Mouse (Mus musculus) heart, embryonic 16.5 days (tissue): ENCODE measurements at regions not wholly inside any gene's neighbourhood (a gene's known extent, or its start where the extent isn't known, plus 50 kb on each side); places are given as distances from the start of the nearest gene placed in this dataset.

ENCODE experiments used
- ATAC-seq: fragments of 200-750 bp; cut with Nextera tagmentation; replicated peaks from 2 replicates; pipeline ENCODE4 v1.8.0; 2017; ENCODE audit warnings: moderate number of reproducible peaks; ENCODE audit not compliant: insufficient read depth, low FRiP score; ENCODE audit errors: extremely low read depth
- H3K27ac ChIP-seq: fragments of 300-500 bp; sonication (generic); 2 replicates; pipeline ENCODE4 v1.5.1; 2014; ENCODE audit warnings: mild to moderate bottlenecking, low read length, control low read depth, moderate library complexity
- H3K27me3 ChIP-seq: fragments of 300-500 bp; sonication (generic); 2 replicates; pipeline ENCODE4 v1.6.1; 2014; ENCODE audit warnings: low read length, mixed read lengths; ENCODE audit not compliant: control insufficient read depth, insufficient read depth
- H3K36me3 ChIP-seq: fragments of 300-500 bp; sonication (generic); 2 replicates; pipeline ENCODE4 v1.6.1; 2014; ENCODE audit not compliant: control insufficient read depth, insufficient read depth
- H3K4me1 ChIP-seq: fragments of 300-500 bp; sonication (generic); 2 replicates; pipeline ENCODE4 v1.6.1; 2014; ENCODE audit warnings: low read length, mixed read lengths; ENCODE audit not compliant: control insufficient read depth, insufficient read depth
- H3K4me2 ChIP-seq: fragments of 300-500 bp; sonication (generic); 2 replicates; pipeline ENCODE4 v1.6.1; 2014; ENCODE audit warnings: low read depth, mild to moderate bottlenecking, control low read depth, low read length
- H3K4me3 ChIP-seq: fragments of 300-500 bp; sonication (generic); 2 replicates; pipeline ENCODE4 v1.5.1; 2014; ENCODE audit warnings: mild to moderate bottlenecking, control low read depth, low read length
- H3K9ac ChIP-seq: fragments of 300-500 bp; sonication (generic); 2 replicates; pipeline ENCODE4 v1.6.1; 2014; ENCODE audit warnings: low read length, control low read depth
- H3K9me3 ChIP-seq: fragments of 300-500 bp; sonication (generic); replicated peaks from 2 replicates; pipeline ENCODE4 v1.6.1; 2016; ENCODE audit warnings: low read length; ENCODE audit not compliant: control insufficient read depth
- WGBS: fragments of 180-500 bp; shearing (Covaris S2); extraction: QIAGEN DNeasy Blood & Tissue Kit; methylation state at CpG from one replicate; pipeline ENCODE4 v1.1.7; 2014; 5-methylcytosine and 5-hydroxymethylcytosine counted together

GRCm38 (mm10) chr6:145300266-145300858, 50.3 kb upstream of the Kras start:
- peaks cover 2% of the 10 kb centered on the region; the same call in 1 of the 2 replicates for H3K9me3 ChIP-seq
- WGBS: 48% methylated on average over 6 of the region's 6 CpGs
- no peak overlapping the region for H3K27ac ChIP-seq
- H3K36me3 ChIP-seq: no peaks in the 10 kb centered on the region
- peaks cover 14% of the 10 kb centered on the region for H3K4me1 ChIP-seq
- no peak overlapping the region for H3K9ac ChIP-seq
- no peak overlapping the region for H3K4me3 ChIP-seq
- no peak overlapping the region for H3K4me2 ChIP-seq
- no peak for ATAC-seq
- peaks cover 43% of the 10 kb centered on the region for H3K27me3 ChIP-seq
